Mouse (Mus musculus) c-Kit-positive CD71-positive TER-119-positive erythroid progenitor cells, embryonic 14.5 days (primary cell): ENCODE results near the gene Ccdc187.

Experiments used
- DNase-seq: peaks from one replicate; pipeline ENCODE4 v3.0.0-alpha.2; 2013; ENCODE audit warnings: low spot score

Gene Ccdc187

GRCm38 (mm10) chr2:26294457-26294856 lies at the start of gene Ccdc187:
TSS of gene Ccdc187 (minus strand) at chr2:26294557.
- DNase-seq = no peak

- no peak for DNase-seq
Measured at GRCm38 (mm10) chr2:26342609-26343490, 48.5 kb upstream of the Ccdc187 start.

- no peak for DNase-seq
Measured at GRCm38 (mm10) chr2:26342044-26342443, 47.7 kb upstream of the Ccdc187 start.

- DNase-seq = no peak
Measured at GRCm38 (mm10) chr2:26341510-26341981, 47.2 kb upstream of the Ccdc187 start.

- DNase-seq = no peak
Measured at GRCm38 (mm10) chr2:26339204-26339551, 44.8 kb upstream of the Ccdc187 start.

- DNase-seq = no peak
Measured at GRCm38 (mm10) chr2:26338302-26339203, 44.2 kb upstream of the Ccdc187 start.

- DNase-seq = no peak
Measured at GRCm38 (mm10) chr2:26330702-26331101, 36.3 kb upstream of the Ccdc187 start.

GRCm38 (mm10) chr2:26330056-26330468 lies 35.7 kb upstream of the Ccdc187 start:
- DNase-seq = no peak

- no peak for DNase-seq
Measured at GRCm38 (mm10) chr2:26329402-26329801, 35.0 kb upstream of the Ccdc187 start.

GRCm38 (mm10) chr2:26327852-26328251 lies 33.5 kb upstream of the Ccdc187 start:
- no peak for DNase-seq

- peak; percentile 70 for DNase-seq
Measured at GRCm38 (mm10) chr2:26325386-26326181, 31.2 kb upstream of the Ccdc187 start.

- no peak for DNase-seq
Measured at GRCm38 (mm10) chr2:26324917-26325316, 30.6 kb upstream of the Ccdc187 start.

GRCm38 (mm10) chr2:26323589-26324325 lies 29.4 kb upstream of the Ccdc187 start:
- DNase-seq = no peak

GRCm38 (mm10) chr2:26320245-26321185 lies 26.2 kb upstream of the Ccdc187 start:
- no peak for DNase-seq

GRCm38 (mm10) chr2:26319519-26320244 lies 25.3 kb upstream of the Ccdc187 start:
- no peak for DNase-seq

- DNase-seq = no peak
Measured at GRCm38 (mm10) chr2:26319109-26319508, 24.8 kb upstream of the Ccdc187 start.

GRCm38 (mm10) chr2:26317991-26318672 lies 23.8 kb upstream of the Ccdc187 start:
- no peak for DNase-seq

GRCm38 (mm10) chr2:26317371-26317770 lies 23.0 kb upstream of the Ccdc187 start:
- DNase-seq = no peak
